Mouse (Mus musculus): ENCODE data around the gene Gm10638.

GRCm38 (mm10) chr8:86730303-86730702 lies 15.2 kb upstream of the Gm10638 start:
- no peak for TF ChIP-seq POLR2A (IDR thresholded peaks at IDR 0.05; ENCODE audit: low read depth, low read length)
- no peak for TF ChIP-seq CTCF (IDR thresholded peaks at IDR 0.05; ENCODE audit: extremely low read depth, insufficient read length, insufficient replicate concordance, low read depth, low read length)
